Mouse (Mus musculus): ENCODE results near the gene Aurka. TPM values are rescaled to one million over a fixed set of nuclear protein-coding genes. Genes with fewer than 3 reads are reported as not detected.
A peak's percentile ranks its signal among the peaks of the same experiment; 100 is the strongest.

Aurka gene
- total RNA-seq (2022), result 1 to 10 TPM; 1.8 to 3.2 (median 2.5) TPM

GRCm38 (mm10) chr2:172370411-172371223 lies at the start of gene Aurka, which contains the start of gene Cstf1:
Gene Aurka, minus strand, starts transcription at chr2:172370535.
Gene Cstf1, plus strand, starts transcription at chr2:172370681.
- peak; percentile 93 for DNase-seq

GRCm38 (mm10) chr2:172418208-172418607 lies 47.9 kb upstream of the Aurka start:
- DNase-seq, result no peak

- no peak for DNase-seq
Observed at GRCm38 (mm10) chr2:172416876-172417275, 46.5 kb upstream of the Aurka start.

GRCm38 (mm10) chr2:172416218-172416617 lies 45.9 kb upstream of the Aurka start:
- DNase-seq, result no peak

GRCm38 (mm10) chr2:172413894-172414293 lies 43.6 kb upstream of the Aurka start:
- DNase-seq, result no peak

GRCm38 (mm10) chr2:172413273-172413672 lies 42.9 kb upstream of the Aurka start:
- DNase-seq, result no peak

- no peak for DNase-seq
Observed at GRCm38 (mm10) chr2:172412454-172412853, 42.1 kb upstream of the Aurka start.

GRCm38 (mm10) chr2:172411091-172411490 lies 40.8 kb upstream of the Aurka start:
- DNase-seq, result no peak

- no peak for DNase-seq
Observed at GRCm38 (mm10) chr2:172410686-172411085, 40.4 kb upstream of the Aurka start.

- no peak for DNase-seq
Observed at GRCm38 (mm10) chr2:172407499-172407898, 37.2 kb upstream of the Aurka start.

GRCm38 (mm10) chr2:172406173-172406572 lies 35.8 kb upstream of the Aurka start:
- no peak for DNase-seq

- DNase-seq, result no peak
Observed at GRCm38 (mm10) chr2:172405011-172405410, 34.7 kb upstream of the Aurka start.

- DNase-seq, result no peak
Observed at GRCm38 (mm10) chr2:172404239-172404638, 33.9 kb upstream of the Aurka start.

GRCm38 (mm10) chr2:172401116-172401825 lies 30.9 kb upstream of the Aurka start:
- DNase-seq, result no peak

GRCm38 (mm10) chr2:172399901-172400300 lies 29.6 kb upstream of the Aurka start:
- no peak for DNase-seq

- no peak for DNase-seq
Observed at GRCm38 (mm10) chr2:172395961-172396360, 25.6 kb upstream of the Aurka start.

- no peak for DNase-seq
Observed at GRCm38 (mm10) chr2:172394671-172395070, 24.3 kb upstream of the Aurka start.

GRCm38 (mm10) chr2:172394052-172394392 lies 23.7 kb upstream of the Aurka start:
- no peak for DNase-seq

- DNase-seq, result no peak
Observed at GRCm38 (mm10) chr2:172393391-172394051, 23.2 kb upstream of the Aurka start, which contains the start of gene Cass4. Gene Cass4, plus strand, starts transcription at chr2:172393794.

GRCm38 (mm10) chr2:172392041-172392521 lies 21.7 kb upstream of the Aurka start:
- DNase-seq, result no peak

GRCm38 (mm10) chr2:172390341-172390740 lies 20.0 kb upstream of the Aurka start:
- no peak for DNase-seq

GRCm38 (mm10) chr2:172384715-172385114 lies 14.4 kb upstream of the Aurka start:
- DNase-seq, result no peak

GRCm38 (mm10) chr2:172381898-172382297 lies 11.6 kb upstream of the Aurka start:
- DNase-seq, result no peak

All from adrenal gland, adult 8-10 months (tissue).